Mouse (Mus musculus): ENCODE results near the gene 4632433K11Rik.

GRCm38 (mm10) chr7:4996003-4996895 is 37.7 kb upstream of the 4632433K11Rik start, which contains the start of gene Zfp579:
- TF ChIP-seq POLR2A (IDR thresholded peaks at IDR 0.05; ENCODE audit: borderline replicate concordance, low read depth, low read length) (no peak), CTCF (IDR thresholded peaks at IDR 0.05; ENCODE audit: low read depth, low read length) (no peak)

Data from bone marrow macrophage, adult 2 months (primary cell).